Mouse (Mus musculus): Measurements from ENCODE around the gene Nmnat1. TPM values are rescaled to one million over a fixed set of nuclear protein-coding genes. Genes with fewer than 3 reads are reported as not detected.

Gene Nmnat1
- 2.8 and 3.1 TPM in 2 replicates for polyA plus RNA-seq (2012; rRNA removed)

DNA sequence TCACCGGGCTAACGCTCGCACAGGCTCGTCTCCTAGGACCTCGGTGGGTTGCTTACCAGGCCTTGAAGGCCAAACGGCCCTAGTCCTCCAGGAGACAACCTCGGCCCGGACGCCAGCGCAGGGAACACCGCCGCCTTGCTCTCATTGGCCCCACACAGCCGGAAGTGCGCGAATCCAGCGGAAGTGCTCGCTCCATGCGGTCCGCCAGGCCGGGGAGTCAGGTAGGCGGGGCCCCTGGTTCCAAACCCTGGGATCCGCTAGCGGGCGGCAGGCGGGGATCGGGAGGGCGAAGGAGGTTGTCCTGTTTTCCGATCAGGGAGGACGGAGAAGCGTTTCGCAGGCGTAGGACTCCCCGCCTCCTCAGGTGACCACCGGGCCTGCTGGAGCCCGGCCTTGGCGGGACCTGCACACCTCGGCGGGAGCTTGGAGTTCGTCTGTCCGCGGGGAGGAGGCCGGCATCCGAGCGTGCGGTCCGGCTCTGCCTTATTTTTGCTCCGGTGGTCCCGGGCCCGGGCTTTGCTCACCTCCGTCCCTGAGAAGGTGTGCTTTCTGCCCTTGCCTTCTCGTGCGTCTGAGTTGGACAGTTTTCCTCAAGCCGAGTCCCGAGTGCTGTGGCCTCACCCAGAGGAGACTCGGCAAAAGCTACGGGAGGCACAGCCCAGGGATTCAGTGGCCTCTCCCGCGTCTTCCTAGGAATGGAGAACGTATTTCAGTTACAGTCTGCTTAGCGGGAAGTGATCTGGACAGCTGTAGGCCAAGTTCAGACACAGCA, at the start of gene Nmnat1, which contains the start of gene Lzic:
Gene Nmnat1 (minus strand): TSS at position 150 of the 772 bp plus-strand sequence.
Gene Lzic (plus strand): TSS at position 177 of the 772 bp plus-strand sequence.

GRCm38 (mm10) chr4:149517868-149518340, 32.9 kb upstream of the Nmnat1 start, which contains the start of gene Ctnnbip1:
Ctnnbip1 (plus strand) TSS chr4:149518236.

DNA sequence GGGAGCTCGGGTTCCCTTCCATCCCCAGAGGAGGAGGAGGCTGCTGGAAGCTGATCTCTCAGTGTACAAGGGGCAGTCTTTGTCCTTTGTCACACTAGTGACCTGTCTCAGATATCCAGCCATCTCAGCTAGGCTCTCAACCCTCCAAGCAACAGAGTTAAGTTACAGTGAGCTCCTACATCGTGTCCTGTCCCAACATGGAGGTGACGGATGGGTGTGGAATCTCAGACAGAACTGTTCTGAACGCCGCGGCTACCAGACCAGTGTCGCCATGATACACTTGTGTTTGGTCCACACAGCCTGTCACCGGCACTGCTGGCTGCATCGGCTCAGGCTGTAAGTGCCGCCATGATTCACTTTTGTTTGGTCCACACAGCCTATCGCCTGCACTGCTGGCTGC, 7.9 kb downstream of the Nmnat1 start, which contains the start of gene Tmem274:
Gene Tmem274 (plus strand): TSS at position 301 of the 400 bp plus-strand sequence.

GRCm38 (mm10) chr4:149454879-149455278, 30.1 kb downstream of the Nmnat1 start, which contains the start of gene Rbp7:
Rbp7 (minus strand) TSS chr4:149454978.

DNA sequence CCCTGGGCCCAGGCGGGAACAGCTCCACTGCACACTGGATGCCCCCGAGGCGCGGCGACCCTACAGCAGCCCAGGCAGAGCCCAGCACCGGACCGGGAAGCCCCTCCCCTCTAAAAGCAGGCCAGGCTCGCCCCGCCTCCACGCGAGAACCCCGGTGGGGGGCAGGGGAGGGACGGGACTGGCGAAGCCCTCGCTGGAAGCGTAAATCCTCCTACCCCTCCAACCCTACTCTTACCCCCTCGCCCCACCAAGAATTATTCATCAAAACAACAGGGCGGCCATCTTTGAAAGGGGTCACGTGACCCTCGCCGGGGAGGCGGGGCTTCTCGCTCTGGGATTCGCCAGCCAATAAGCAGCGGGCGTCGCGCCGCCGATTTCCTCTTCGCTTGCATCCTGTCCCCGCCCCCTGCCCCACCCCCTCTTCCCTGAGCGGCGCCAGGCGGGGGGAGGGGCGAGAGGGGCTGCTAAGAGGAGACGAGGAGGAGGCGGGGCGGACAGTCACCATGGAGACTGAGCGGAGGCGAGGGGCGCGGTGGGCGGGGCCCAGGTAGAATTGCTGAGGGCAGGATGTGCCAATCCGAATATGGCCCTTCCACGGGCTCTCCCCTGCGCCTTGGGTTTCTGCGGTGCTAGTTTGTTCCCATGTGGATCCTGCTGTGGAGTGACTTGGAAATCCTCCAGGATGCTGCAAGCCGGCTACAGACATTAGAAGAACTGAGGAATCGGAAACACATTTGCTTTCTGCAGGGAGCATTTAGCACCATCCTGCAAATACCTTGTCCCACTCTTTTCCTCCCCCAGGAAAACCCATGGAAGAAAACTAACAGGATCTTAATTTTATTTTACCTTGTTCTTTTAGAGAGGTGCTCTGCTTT, 58.4 kb downstream of the Nmnat1 start, which contains the start of gene Ube4b:
Gene Ube4b (minus strand): TSS at position 425 of the 875 bp plus-strand sequence.

Other genes starting within 250 kb of the Nmnat1 start
- 6.7 and 10.9 TPM in 2 replicates for gene Kif1b, start 177.5 kb downstream of the Nmnat1 start, polyA plus RNA-seq (2012; rRNA removed)
- gene Ube4b, start 58.5 kb downstream of the Nmnat1 start, polyA plus RNA-seq (2012; rRNA removed) = 20.8 and 26.4 TPM in 2 replicates
- gene Rbp7, start 30.2 kb downstream of the Nmnat1 start, polyA plus RNA-seq (2012; rRNA removed) = 3.5 and 8.3 TPM in 2 replicates
- not detected in 2 replicates for gene Tmem274, start 7.8 kb downstream of the Nmnat1 start, polyA plus RNA-seq (2012; rRNA removed)
- 5.1 and 8.1 TPM in 2 replicates for gene Lzic, start within 50 bp of the Nmnat1 start, polyA plus RNA-seq (2012; rRNA removed)
- 11.5 and 17.2 TPM in 2 replicates for gene Ctnnbip1, start 33.0 kb upstream of the Nmnat1 start, polyA plus RNA-seq (2012; rRNA removed)
- gene Clstn1, start 101.3 kb upstream of the Nmnat1 start, polyA plus RNA-seq (2012; rRNA removed) = 27.0 and 27.3 TPM in 2 replicates
- gene Pik3cd, start 217.4 kb upstream of the Nmnat1 start, polyA plus RNA-seq (2012; rRNA removed) = 1.8 and 2.7 TPM in 2 replicates